Mouse (Mus musculus) heart, adult 2 months (tissue): ENCODE measurements around the gene Inf2. TPM values are rescaled to one million over a fixed set of nuclear protein-coding genes. Genes with fewer than 3 reads are reported as not detected.

Experiments
- DNase-seq, 2 experiments: peaks; one replicate each; pipeline ENCODE4 v3.0.0; 2021
- H3K27ac ChIP-seq: fragments of 200-600 bp; 2 replicates; pipeline ENCODE4 v1.8.1; 2022
- H3K27me3 ChIP-seq: fragments of 200-500 bp; 2 replicates; pipeline ENCODE4 v1.6.1; 2012; ENCODE audit warnings: mild to moderate bottlenecking, low read length, inconsistent platforms, mixed read lengths; ENCODE audit not compliant: control insufficient read depth, insufficient read depth
- H3K36me3 ChIP-seq: fragments of 200-500 bp; 2 replicates; pipeline ENCODE4 v1.6.1; 2012; ENCODE audit warnings: low read length, inconsistent platforms; ENCODE audit not compliant: control insufficient read depth, insufficient read depth
- H3K4me1 ChIP-seq: fragments of 200-500 bp; 2 replicates; pipeline ENCODE4 v1.6.1; 2011; ENCODE audit warnings: low read length; ENCODE audit not compliant: control insufficient read depth, insufficient read depth
- H3K4me3 ChIP-seq: fragments of 200-600 bp; 2 replicates; pipeline ENCODE4 v1.8.1; 2022
- H3K79me2 ChIP-seq: fragments of 200-500 bp; replicated peaks from 2 replicates; pipeline ENCODE4 v1.6.1; 2012; ENCODE audit warnings: mild to moderate bottlenecking, inconsistent platforms, low read length, moderate library complexity, mixed read lengths; ENCODE audit not compliant: control insufficient read depth, insufficient read depth
- H3K9ac ChIP-seq: fragments of 200-500 bp; 2 replicates; pipeline ENCODE4 v1.6.1; 2012; ENCODE audit warnings: low read depth, mild to moderate bottlenecking, control low read depth, inconsistent platforms, low read length, mixed read lengths
- CTCF ChIP-seq: fragments of 200-600 bp; IDR thresholded peaks from 2 replicates; pipeline ENCODE4 v1.8.1; 2022; ENCODE audit warnings: antibody characterized with exemption, mild to moderate bottlenecking, moderate library complexity
- EP300 ChIP-seq: fragments of 200-500 bp; IDR thresholded peaks from 2 replicates; pipeline ENCODE4 v1.6.1; 2011; ENCODE audit warnings: low read depth, low read length, control low read depth; ENCODE audit not compliant: insufficient read depth
- POLR2A ChIP-seq: fragments of 200-500 bp; IDR thresholded peaks from 2 replicates; pipeline ENCODE4 v1.6.1; 2011; ENCODE audit warnings: mild to moderate bottlenecking, low read depth, low read length, control low read depth; ENCODE audit not compliant: insufficient read depth
- WGBS: fragments of 180-500 bp; shearing (Covaris S2); methylation state at CpG from one replicate; pipeline ENCODE4 v1.1.7; 2018; 5-methylcytosine and 5-hydroxymethylcytosine counted together
- intact Hi-C: fragments of 180-260 bp; cut with DNase I; formaldehyde crosslinking; loops from one replicate; pipeline ENCODE4 v1.15.1; 2025
- polyA plus RNA-seq: library from polyadenylated mRNA; depleted of rRNA; stranded (reverse); fragments of >200 nt; gene quantifications from 2 replicates; pipeline ENCODE4 v1.2.3, GENCODE M21; 2012
- total RNA-seq, 2 experiments: library from RNA; stranded (reverse); gene quantifications; 2 replicates each; pipeline ENCODE4 v1.2.3; 2021

Gene Inf2
- total and polyA plus RNA-seq, 3 experiments: 12.7 to 17.3 (median 15.0) TPM

- H3K79me2 ChIP-seq: no peaks in the 10 kb centered on the region
- DNase-seq: no peak
- no peak overlapping the region for H3K9ac ChIP-seq
- H3K4me3 ChIP-seq: no peak overlapping the region
- no peaks in the 10 kb centered on the region for H3K27me3 ChIP-seq
- intact Hi-C loops: loop anchor here (1.0 to 10.0 kb wide), 4 partner anchors 35 to 152 kb away; partner anchors contain the start of gene Inf2
- no peak overlapping the region for H3K27ac ChIP-seq
- no peak for TF ChIP-seq POLR2A
- TF ChIP-seq EP300: no peak
- TF ChIP-seq CTCF: no peak
- no peaks in the 10 kb centered on the region for H3K36me3 ChIP-seq
- 62% methylated on average over 5 of the region's 5 CpGs for WGBS
- H3K4me1 ChIP-seq: peaks cover 7% of the 10 kb centered on the region
Observed at GRCm38 (mm10) chr12:112552520-112552919, 36.1 kb upstream of the Inf2 start.

GRCm38 (mm10) chr12:112554900-112555299, 33.7 kb upstream of the Inf2 start:
- no peak overlapping the region for H3K9ac ChIP-seq
- H3K27me3 ChIP-seq: no peaks in the 10 kb centered on the region
- peaks cover 12% of the 10 kb centered on the region for H3K4me1 ChIP-seq
- H3K27ac ChIP-seq: no peak overlapping the region
- H3K4me3 ChIP-seq: no peak overlapping the region
- TF ChIP-seq CTCF (no peak), EP300 (no peak), POLR2A (no peak)
- no peak for DNase-seq
- no peaks in the 10 kb centered on the region for H3K36me3 ChIP-seq
- H3K79me2 ChIP-seq: no peaks in the 10 kb centered on the region
- 47% methylated on average over 12 of the region's 12 CpGs for WGBS
- intact Hi-C loops: loop anchor here (5.0 to 10.0 kb wide), 2 partner anchors 32 to 150 kb away; partner anchors contain the start of gene Inf2

- no peaks in the 10 kb centered on the region for H3K27me3 ChIP-seq
- DNase-seq: peak in 1 of 2 experiments; percentile 17
- H3K27ac ChIP-seq: no peak overlapping the region
- H3K9ac ChIP-seq: no peak overlapping the region
- intact Hi-C loops: loop anchor here (10.0 kb wide), 1 partner anchor 148 kb away; no protein-coding TSS in a partner anchor
- H3K4me1 ChIP-seq: peaks cover 17% of the 10 kb centered on the region
- no peaks in the 10 kb centered on the region for H3K79me2 ChIP-seq
- peak; percentile 63; the same call in 1 of the 2 replicates for TF ChIP-seq EP300
- no peak for TF ChIP-seq CTCF
- no peak for TF ChIP-seq POLR2A
- 56% methylated on average over 9 of the region's 9 CpGs for WGBS
- no peaks in the 10 kb centered on the region for H3K36me3 ChIP-seq
- no peak overlapping the region for H3K4me3 ChIP-seq
Observed at GRCm38 (mm10) chr12:112556531-112557060, 32.0 kb upstream of the Inf2 start.

- Histone ChIP-seq H3K27ac (no peak overlapping the region), H3K4me1 (peaks cover 15% of the 10 kb centered on the region), H3K27me3 (no peaks in the 10 kb centered on the region), H3K9ac (no peak overlapping the region), H3K79me2 (no peaks in the 10 kb centered on the region), H3K36me3 (no peaks in the 10 kb centered on the region), H3K4me3 (no peak overlapping the region)
- DNase-seq: no peak
- WGBS: 91% methylated on average over 5 of the region's 5 CpGs
- TF ChIP-seq POLR2A (no peak), CTCF (no peak), EP300 (no peak)
- intact Hi-C loops: loop anchor here (10.0 kb wide), 1 partner anchor 148 kb away; no protein-coding TSS in a partner anchor
Observed at GRCm38 (mm10) chr12:112557219-112557618, 31.4 kb upstream of the Inf2 start.

GRCm38 (mm10) chr12:112559231-112559630, 29.4 kb upstream of the Inf2 start:
- Histone ChIP-seq H3K79me2 (no peaks in the 10 kb centered on the region), H3K9ac (no peak overlapping the region), H3K27me3 (no peaks in the 10 kb centered on the region), H3K36me3 (no peaks in the 10 kb centered on the region), H3K4me1 (peaks cover 15% of the 10 kb centered on the region), H3K27ac (peak overlapping the region; percentile 58), H3K4me3 (no peak overlapping the region)
- TF ChIP-seq EP300: peak; percentile 65; the same call in 1 of the 2 replicates
- TF ChIP-seq POLR2A: no peak
- TF ChIP-seq CTCF: no peak
- peak; percentile 66 to 70 for DNase-seq
- 47% methylated on average over 3 of the region's 3 CpGs for WGBS
- intact Hi-C loops: loop anchor here (10.0 kb wide), 1 partner anchor 146 kb away; no protein-coding TSS in a partner anchor

GRCm38 (mm10) chr12:112559671-112560070, 28.9 kb upstream of the Inf2 start:
- intact Hi-C loops: loop anchor here (2.0 to 10.0 kb wide), 2 partner anchors 29 to 145 kb away; partner anchors contain the start of gene Inf2
- no peak for DNase-seq
- Histone ChIP-seq H3K79me2 (no peaks in the 10 kb centered on the region), H3K4me3 (no peak overlapping the region), H3K9ac (no peak overlapping the region), H3K36me3 (no peaks in the 10 kb centered on the region), H3K27ac (peak overlapping the region; percentile 58), H3K27me3 (no peaks in the 10 kb centered on the region), H3K4me1 (peaks cover 15% of the 10 kb centered on the region)
- TF ChIP-seq EP300 (no peak), CTCF (no peak), POLR2A (no peak)
- 63% methylated on average over 6 of the region's 6 CpGs for WGBS
